Mouse (Mus musculus) embryo, embryonic 11 days (tissue): ENCODE results near the gene Ostf1.

ENCODE experiments used
- DNase-seq: peaks from one replicate; pipeline ENCODE4 v3.0.0-alpha.2; 2015

Ostf1 gene

DNA sequence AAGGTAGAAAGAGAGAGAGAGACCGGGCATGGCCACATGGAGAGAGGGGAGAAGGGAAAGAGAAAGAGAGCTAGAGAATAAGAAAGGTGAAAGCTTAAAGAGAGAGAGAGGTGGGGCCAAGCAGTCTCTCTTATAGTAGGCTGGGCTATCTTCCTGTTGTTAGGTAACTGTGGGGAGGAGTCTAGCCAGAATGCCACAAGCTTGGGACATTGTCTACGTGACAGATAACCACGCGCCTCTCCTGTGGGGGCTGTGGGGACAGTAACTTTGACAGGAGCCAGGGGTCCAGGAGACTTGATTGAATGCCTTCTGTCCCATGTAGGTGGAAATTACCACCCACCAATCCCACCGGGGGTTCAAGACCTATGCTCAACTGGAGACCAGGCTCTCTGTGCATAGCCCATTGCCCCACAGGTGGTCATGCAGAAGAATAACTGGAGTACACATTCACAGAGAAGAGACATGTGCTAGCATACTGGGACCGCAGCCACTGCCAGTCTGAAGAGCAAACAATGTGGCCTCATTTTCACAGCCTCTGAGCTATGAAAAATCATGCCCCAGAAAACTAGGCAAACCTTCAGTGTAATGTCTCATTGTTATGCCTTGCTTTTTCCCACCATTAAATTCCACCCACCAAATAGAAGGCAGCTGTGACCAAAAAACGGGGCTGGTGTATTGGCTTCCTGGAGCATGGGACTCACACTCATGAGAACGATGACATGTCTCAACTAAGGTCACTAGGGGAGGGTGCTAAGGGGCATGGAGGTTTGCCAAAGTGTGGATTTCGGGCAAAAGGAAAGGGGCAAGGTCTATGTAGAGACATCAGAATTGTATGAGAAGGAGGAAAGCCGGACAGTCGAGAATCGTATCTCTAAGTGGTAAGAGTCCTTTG is 63.4 kb downstream of the Ostf1 start:
- no peak for DNase-seq

DNA sequence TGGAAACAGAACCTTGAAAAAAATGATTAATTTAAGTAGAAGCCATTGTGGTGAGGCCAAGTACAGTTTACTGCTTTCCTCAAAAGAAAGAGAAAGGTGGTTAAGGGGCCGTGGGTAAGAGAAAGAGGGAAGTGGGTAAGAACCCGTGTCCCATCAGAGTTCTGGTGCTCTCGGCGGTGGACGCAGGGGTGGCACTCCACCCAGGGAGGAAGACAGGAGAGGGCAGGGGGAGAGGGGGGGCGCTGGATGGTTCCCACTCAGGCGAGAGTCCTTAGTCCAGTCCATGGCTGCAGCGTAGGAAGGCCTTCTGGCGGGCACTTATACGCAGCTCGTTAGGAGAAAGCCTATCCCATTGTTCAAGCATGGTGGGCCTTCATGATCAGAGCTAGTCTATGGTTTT is 64.1 kb downstream of the Ostf1 start:
- no peak for DNase-seq

DNA sequence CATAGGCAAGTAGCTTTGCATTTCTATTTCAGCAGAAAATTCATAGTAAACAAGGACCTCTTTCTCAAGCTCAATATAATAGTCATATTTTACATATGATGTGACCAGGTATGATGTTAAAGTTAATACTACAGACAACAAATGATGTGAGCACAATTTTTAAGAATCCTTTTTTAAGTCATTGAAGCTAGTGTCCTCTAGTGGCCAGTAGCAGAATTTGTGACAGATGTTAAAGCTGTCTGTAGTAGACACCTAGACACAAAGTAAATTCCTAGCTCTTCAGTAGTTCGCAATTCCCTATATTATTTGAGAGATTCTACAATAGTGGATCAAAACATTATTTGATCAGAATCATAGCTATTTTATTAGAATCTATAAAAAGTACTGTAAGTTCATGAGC is 73.9 kb downstream of the Ostf1 start:
- DNase-seq = peak; percentile 22

- no peak for DNase-seq
These were observed 76.0 kb downstream of the Ostf1 start for GRCm38 (mm10) chr19:18555645-18556044.

GRCm38 (mm10) chr19:18548668-18549067 is 83.0 kb downstream of the Ostf1 start:
- peak; percentile 81 for DNase-seq
